Mouse (Mus musculus): ENCODE measurements around the gene Efna5. TPM values are rescaled to one million over a fixed set of nuclear protein-coding genes. Genes with fewer than 3 reads are reported as not detected.

Efna5 gene
- total RNA-seq, 2 experiments from 2014 or later = 13.3 to 13.5 TPM

DNA sequence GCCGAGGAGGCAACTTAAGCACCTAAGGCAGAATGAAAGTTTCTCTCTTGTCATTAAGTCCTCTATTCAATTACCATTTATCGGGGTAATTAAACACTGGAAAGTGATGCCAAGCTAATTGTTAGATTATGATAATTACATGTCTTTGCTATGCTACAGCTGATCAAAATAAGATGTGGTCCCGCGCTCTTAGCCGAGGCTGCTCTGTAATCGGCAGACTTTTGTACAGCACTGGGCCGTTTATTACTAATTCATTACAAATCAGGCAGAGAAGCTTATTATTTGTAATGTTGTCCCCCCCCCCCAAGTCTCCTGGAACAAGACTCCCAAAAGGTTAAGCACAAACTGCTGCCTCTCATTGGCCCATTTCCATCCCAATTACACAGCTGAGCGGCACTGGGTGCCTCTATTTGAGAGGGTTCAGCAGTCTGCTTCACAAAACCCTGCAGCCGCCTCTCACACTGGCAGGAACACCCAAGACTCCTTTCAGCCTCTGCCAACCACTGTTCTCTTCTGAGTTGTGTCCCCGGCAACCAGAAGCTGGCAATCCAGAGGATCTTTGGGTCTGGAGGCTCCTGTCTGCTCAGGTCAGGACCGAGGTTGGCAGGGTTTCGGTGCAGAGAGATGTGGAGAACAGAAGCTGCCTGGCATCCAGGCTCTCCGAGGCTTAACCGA, 221.5 kb downstream of the Efna5 start:
- DNase-seq (ENCODE audit: low spot score in 2 of 2) = peak; percentile 61 to 65

DNA sequence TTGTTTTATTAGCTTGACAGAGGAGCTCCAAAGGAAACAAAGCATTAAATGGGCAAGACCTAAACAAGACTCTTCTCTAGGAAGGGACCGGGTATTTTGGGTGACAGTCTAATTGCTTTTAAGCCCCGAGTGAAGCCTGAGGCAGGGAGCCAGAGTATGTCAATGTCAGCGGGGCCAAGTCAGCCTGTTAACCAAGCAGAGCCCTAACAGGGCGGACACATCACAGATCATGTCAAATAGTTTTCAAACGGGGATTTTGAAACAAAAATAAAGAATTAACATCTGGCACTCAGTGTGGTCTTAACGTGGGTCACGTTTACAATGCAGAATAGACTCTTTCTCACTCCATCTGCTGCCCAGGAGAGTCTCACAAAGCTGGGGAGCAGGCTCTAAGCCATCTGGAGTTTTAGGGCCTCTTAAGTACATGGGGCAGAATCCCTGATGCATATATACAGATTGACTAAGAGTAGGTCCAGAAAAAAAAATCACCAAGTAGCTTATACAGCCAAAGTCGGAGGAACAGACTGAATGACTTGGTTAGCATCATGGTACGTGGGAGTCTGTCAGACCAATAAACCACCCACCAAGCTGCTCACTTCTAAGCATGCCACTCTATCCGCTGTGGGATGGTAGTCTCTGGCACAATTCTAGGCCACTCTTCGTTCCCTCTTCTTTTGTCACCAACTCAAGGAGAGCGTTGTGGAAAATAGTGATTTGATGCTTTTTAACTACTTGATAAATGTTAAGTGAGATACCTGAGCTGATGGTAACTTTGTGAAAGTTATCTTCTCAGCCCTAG, 223.1 kb downstream of the Efna5 start:
- no peak for DNase-seq (ENCODE audit: low spot score in 2 of 2)

DNA sequence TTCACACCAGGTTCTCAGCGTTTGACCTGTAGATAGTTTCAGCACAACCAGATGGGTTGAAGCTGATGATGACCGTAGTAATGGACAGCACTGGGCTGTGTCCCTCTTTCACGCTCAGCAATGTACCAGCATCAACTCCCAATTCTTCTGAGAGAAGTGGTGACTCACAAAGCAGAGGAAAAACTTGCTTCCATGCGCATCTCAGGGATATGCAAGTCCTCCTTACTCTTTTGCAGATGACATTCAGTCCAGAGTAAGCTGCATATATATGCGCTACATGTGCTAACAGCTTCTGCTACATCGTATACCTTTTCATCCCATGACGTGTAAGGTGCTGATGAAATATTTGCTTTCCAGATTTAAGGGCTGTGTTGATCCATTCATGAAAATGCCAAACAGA, 224.1 kb downstream of the Efna5 start:
- DNase-seq (ENCODE audit: low spot score in 2 of 2) = no peak

DNA sequence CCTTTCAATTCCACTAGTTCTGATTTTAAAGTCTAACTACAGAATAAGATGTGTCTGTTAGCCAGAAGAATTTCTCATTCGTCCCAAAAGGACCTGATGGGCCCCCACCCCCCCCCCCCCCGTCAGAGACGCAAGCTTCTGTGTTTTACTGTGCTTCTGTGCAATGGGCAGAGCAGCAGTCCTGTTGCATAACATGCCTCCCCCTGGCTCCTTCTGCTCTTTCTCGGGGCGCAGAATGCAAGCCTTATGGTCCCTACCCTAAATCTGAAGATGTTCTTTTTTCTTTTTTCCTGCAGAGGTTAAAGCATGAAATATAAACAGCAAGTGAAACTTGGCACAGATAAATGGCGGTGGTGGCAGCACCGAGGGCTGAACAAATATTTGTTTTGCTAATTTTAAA, 224.5 kb downstream of the Efna5 start:
- DNase-seq (ENCODE audit: low spot score in 2 of 2) = no peak

DNA sequence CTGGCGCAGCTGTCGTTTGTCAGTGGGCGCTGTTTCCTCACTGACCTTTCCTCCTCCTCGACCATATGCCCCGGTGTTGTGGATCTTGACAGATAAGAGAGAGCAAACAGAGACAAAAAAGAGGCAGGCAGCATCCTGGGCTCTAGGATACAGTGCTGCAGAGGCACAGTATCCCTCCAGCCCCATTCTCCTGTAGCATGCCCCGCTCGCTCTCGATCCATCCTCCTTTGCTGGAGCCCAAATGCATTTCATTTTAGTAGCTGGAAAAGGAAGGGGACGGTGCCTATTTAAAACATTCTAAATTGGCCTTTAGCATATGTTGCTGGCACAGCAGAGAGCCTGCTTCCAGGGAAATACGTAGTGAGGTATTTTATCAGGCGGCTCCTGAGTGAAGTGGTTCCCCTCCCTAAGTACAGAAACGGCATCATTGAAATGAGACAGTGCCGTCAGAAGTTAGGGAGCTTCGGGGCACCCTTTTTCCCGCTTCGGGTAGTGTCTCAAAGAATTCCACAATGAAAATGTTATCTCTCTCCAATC, 225.2 kb downstream of the Efna5 start:
- DNase-seq (ENCODE audit: low spot score in 2 of 2) = no peak

DNA sequence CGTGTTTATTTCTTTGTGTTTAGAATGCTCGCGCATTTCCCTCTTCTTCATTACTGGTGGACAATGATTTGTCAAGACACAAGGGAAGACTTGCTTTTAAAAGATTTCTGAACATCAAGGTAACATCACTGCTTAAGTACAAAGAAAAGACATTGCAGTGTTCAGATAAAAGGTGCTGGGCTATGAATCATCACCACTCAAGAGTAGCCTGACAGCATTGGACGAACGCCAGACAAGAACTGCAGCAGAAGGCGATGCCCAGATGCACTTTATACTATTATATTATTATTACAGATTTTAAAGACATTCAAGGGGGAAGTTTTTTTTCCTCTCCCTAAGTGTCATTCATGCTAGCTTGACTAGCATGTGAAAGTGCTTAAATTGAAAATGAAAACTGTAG, 228.7 kb downstream of the Efna5 start:
- no peak for DNase-seq (ENCODE audit: low spot score in 2 of 2)

DNA sequence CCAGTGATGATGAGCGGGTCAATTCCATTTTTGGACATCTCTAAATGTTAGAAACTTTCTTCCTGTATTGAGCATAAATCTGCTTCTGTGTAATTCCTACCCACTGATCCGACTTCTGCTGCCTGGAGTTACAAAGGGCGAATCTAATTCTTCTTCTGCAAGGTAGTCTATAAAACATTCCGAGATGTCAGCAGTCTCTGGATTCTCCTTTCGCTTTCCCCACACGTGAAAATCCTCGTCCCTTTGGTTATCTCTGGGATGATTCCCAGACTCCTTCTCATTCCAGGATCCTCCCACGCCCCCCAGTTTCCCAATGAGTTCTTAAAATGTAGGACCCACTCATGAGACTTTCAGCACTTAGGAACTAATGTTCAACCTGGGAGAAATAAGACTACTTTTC, 229.4 kb downstream of the Efna5 start:
- no peak for DNase-seq (ENCODE audit: low spot score in 2 of 2)

DNA sequence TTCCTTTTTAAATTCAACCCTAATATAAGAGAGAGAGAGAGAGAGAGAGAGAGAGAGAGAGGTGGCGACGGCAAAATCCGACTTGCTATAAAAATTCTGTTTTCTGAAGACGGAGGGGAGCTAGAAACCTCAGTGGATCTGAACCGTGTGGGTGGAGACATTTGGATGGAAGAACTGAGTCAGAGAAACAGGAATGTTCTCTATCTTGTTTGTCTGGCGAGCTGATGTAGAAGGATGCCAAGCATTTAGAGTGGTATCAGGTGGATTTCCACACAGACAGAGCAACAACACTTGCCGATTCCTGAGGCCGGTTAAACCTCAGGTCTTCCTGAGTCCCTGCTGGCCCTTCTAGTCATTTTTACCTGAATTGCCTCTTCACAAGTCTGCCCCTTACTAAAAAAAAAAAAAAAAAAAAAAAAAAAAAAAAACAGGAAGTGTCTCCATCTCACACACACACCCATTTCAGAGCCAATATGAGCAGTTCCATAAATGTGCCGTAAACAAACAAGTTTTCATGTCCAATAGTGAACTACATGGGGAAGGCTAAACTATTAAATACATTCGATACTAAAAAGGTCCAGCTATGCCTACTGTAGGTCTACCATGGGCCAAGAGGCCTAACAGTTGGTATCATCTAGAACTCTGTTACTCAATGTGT, 231.7 kb downstream of the Efna5 start:
- no peak for DNase-seq (ENCODE audit: low spot score in 2 of 2)

DNA sequence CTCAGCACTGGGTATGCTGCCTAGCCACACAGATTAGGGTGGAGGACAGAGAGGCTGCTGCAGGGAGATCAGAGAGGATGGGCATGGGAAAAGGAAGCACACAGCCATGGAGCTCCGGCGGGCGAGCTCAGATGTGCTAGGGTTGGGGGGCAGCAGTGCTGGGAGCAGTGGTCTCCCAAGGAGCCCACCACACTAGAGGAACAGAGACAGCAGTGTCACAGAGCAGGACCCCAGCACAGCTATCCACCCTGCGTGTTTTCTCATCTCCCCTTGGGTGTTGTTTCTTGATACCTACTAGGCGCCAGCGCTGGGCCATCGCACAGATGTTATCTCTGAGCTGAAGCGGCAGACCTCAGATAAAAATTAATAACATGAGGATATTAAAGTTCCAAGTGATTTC, 234.3 kb downstream of the Efna5 start:
- no peak for DNase-seq (ENCODE audit: low spot score in 2 of 2)

DNA sequence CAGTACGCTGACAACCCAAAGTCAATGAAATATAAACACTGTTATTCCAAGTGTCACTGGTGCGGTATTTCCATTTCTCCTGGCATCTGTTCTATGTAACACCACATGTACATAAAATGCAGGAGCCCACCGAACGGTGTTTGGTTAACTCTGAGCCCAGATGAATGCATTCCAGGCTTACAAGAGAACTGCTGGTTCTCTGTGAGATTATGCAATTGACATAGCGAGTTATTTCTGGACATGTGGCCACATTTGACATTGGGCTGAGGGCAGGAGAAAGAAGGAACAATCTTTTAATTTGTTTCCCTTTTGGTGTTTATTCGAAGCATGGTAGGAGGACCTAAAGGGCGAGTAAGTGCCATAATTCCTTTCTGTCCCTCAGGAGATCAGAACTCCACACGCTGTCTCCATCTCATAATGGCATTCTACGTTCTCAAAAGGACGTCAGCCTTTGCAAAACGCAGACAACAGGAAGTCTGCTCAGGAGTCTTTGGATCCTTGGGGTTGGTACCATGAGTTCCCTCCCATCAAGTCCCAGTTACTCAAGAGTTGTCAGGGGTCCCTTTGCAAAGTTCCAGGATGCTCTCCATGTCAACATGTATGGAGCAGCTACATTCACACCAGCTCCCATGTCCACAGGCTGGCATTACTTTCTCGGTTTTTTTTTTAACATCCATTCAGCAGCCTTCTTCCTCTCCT, 238.5 kb downstream of the Efna5 start:
- no peak for DNase-seq (ENCODE audit: low spot score in 2 of 2)

DNA sequence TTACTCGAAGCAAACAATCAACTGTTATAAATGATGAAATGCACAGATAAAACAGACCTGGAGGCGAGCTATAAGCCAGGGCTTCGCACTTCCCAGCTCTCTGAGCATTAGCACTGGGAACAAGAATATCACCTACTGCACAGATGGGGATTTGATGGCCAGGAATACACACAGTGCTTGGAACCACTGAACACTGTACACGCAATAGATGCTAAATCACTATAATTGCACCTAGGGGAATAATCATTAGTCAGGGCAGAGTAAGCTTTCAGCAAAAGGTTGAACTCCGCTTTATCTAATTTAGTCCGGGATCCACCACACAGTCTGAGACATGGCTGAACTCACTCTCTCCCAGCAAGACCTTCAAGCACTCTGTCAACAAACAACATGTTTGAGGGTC, 240.5 kb downstream of the Efna5 start:
- DNase-seq (ENCODE audit: low spot score in 2 of 2) = no peak

DNA sequence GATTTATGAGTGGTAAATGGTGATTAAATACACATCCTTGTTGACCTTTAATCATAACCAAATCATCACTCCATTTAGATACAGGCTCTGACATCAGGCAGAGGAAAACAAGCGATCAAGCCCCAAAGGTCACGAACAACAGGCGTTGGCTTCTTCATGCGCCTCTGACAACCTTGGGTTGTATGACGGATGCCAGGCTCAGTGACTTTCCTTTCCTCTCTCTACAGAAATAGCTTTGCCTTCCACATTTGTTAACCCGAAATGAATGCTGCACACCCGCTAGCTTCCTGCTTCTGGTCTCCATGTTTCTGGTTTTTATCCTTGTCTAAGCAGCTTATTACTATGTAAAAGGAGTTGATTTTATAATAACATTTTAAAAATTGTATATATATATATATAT, 244.2 kb downstream of the Efna5 start:
- DNase-seq (ENCODE audit: low spot score in 2 of 2) = no peak

DNA sequence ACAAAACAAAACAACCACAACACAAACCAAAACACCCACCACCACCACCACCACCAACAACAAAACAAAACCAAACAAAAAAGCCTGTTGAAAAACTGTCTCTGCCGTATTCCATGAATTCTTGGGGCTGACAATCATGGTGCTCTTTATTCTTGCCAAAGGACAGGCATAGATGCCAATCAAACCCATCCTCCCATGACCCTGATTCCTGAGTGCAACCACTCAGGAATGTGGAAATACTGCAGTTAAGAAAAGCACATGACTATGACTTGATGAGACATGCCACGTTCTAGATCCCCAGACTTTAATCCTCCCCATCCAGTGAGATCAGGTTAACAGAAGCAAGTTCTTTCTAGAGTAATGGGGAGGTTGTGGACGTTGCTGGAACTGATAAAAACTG, 246.2 kb downstream of the Efna5 start:
- DNase-seq (ENCODE audit: low spot score in 2 of 2) = no peak

DNA sequence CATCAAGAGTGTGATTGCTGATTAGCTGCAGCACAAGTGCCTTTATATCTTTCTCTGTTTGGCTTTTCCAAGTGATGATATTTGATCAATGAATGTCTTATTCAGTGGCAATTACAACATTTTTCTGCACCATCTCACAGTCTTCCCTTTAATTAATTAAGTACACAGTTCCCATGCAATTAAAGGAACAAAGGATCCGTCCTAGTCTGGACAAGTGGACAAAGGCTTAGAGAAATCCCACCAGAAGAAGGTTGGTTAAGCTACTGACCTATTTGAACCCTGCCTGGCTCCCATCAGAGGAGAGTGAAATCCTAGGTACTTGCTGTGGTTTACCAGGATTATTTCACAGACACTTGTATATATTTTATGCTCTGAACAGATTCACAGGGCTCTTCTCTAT, 252.6 kb downstream of the Efna5 start:
- DNase-seq (ENCODE audit: low spot score in 2 of 2) = no peak

DNA sequence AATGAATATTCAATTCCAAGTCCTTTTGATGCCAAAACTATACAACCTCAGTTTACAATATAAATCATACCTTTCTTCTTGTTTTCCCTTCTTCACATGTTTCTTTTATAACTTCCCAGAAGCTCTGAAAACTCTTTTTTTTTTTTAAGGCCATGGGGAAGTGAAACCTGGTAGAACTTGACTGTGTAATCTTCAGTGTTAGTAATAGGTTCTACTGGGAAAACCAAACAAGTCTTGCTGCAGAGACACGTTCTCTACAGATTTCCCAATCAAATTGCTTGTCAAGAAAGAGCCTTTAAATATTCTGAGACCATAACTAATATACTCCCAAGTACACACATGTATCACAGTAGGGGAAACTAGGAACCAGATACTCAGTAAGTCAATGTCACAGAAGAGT, 253.6 kb downstream of the Efna5 start:
- no peak for DNase-seq (ENCODE audit: low spot score in 2 of 2)

DNA sequence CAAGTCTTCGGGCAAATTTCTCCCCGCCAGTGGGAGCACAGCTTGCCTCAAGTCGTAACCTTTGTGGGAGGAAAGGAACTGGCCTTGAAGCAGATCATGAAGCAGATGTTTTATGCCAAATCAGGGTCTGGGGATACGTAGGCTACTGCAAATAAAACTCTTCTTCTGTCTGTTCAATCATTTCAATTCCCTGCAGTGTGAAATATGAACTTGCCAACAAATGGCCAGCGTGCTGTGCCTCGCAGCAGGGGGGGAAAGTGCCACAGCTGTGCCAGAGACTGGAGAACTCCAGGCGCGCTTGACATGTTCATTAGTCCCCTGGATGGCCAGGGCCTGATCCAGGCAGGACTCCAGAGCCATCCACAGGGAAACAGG, 255.5 kb downstream of the Efna5 start:
- DNase-seq (ENCODE audit: low spot score in 2 of 2) = no peak

DNA sequence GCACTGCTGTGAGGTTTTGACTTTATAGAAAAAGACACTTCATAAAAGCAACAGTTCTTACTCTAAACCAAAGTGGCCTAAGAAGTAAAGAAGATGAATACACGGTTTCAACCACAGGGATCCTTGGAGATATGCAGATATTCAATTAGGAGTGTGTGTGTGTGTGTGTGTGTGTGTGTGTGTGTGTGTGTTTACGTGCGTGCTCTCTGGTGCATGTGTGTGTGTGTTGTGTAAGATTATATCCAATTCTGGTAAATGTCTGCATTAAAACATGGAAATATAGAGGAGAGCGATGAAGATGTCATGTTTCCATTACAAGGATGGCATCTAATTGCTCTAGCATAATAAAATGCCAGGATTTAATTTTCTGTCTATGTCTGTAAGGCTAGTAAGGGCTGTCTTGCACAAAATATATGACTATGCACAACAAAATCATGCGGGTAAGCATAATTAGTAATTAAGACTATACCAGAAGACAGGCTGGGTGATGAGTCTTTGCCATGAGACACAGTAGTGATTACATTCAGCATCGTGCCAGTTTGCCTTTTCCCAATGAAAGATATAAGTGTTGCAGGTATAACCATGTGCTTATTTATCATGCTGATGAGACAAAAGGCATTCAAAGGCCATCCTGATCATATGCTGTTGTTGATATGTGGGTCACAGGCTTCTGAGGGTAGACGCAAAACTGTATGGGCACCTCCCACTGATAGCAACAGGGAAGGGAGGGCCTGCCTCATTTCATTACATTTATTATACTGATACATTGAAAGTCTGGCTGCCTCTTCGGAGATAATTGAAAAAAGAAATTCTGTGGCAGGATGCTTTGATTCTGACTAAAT, 256.1 kb downstream of the Efna5 start:
- DNase-seq (ENCODE audit: low spot score in 2 of 2) = no peak

DNA sequence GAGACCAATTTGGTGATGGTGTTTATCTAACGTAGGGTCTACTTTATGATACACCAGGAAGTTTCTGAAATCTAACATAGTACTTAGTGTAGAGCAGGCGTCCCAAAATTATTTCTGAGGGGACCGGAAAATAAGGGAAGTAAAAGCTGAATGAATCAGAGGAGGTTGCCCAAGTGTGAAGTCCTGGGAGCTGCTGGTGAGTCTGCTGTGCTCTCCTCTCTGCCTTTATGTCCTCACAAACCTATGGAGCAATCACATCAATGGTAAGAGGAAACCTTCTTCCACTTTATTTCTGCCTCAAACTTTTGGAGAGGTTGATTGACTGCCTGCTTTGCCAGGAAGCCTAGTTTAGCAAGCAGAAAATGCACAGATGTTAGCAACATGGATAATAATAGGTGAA, 257.9 kb downstream of the Efna5 start:
- no peak for DNase-seq (ENCODE audit: low spot score in 2 of 2)

DNA sequence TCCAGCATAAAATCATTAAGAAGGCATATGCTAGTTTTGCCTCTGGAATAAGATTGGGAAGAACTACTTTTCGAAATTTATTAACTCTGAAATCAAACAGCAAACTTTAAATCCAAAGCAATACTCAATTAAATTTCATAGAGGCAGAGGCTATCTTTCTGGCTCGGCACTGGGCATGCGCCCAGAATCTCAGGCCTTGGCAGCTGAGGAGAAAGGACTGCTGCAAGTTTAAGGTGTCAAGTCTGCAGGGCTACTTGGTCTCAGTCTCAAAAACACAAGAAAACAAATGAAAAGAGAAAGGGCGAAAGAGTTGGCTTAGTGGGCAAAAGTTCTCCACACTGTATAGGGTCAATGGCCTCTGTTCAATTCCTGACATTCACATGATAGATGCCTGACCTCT, 258.6 kb downstream of the Efna5 start:
- DNase-seq (ENCODE audit: low spot score in 2 of 2) = no peak

DNA sequence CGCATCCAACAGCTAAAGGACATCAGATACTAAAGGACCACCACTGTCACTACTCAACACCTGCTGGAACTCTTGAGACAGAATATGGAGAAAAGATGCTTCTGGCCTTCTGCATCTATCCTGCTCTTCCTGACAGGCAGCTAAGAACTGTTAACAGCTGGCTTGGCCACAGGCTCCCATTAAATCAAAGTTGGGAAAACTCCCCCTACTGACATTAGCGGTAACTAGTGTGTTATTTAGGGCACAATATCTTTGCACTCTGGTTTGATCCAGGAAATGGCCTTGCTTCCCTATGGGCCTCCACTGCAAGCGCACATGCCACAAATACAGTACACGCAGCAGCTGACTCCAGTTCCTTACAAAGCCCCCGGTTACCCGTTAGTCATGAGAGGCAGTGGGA, 266.0 kb downstream of the Efna5 start:
- DNase-seq (ENCODE audit: low spot score in 2 of 2) = no peak

DNA sequence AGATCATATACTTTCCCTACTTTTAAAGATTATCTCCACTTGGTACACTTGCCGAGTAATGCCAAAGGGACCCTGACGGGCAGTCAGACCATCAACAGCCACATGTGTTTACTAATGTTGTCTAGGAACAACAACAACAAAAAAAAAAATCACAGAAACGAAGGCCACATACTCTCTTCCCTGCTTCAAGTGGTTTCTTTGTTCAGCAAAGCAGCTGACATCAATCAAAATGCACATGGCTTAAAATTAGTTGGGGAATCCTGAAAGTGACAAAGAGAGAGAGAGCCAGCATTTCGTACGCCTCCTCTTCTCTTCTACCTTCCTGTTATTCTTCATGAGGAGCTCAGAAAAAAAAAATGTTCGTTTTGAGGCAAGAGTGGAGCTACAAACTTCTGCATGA, 266.4 kb downstream of the Efna5 start:
- no peak for DNase-seq (ENCODE audit: low spot score in 2 of 2)
